Mouse (Mus musculus): ENCODE measurements at regions not wholly inside any gene's neighbourhood (a gene's known extent, or its start where the extent isn't known, plus 50 kb on each side); places are given as distances from the start of the nearest gene placed in this dataset.

DNA sequence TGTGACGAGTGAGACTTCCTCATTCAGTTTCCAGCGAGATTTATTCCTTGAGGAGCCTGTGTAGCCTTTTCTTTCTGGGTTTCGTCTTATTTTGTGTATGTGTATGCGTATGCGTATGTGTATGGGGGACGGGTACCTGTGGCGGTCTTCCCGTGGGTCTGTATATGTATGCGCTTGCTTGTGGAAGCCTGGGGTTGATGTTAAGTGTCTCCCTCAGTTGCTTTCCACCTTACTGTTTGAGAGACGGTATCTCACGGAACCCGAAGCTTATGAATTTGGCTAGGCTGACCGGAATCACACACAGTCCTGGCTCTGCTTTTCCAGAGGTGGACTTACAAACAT is 87.1 kb downstream of the Ankrd50 start:
- no peak for DNase-seq (ENCODE audit: low spot score)

DNA sequence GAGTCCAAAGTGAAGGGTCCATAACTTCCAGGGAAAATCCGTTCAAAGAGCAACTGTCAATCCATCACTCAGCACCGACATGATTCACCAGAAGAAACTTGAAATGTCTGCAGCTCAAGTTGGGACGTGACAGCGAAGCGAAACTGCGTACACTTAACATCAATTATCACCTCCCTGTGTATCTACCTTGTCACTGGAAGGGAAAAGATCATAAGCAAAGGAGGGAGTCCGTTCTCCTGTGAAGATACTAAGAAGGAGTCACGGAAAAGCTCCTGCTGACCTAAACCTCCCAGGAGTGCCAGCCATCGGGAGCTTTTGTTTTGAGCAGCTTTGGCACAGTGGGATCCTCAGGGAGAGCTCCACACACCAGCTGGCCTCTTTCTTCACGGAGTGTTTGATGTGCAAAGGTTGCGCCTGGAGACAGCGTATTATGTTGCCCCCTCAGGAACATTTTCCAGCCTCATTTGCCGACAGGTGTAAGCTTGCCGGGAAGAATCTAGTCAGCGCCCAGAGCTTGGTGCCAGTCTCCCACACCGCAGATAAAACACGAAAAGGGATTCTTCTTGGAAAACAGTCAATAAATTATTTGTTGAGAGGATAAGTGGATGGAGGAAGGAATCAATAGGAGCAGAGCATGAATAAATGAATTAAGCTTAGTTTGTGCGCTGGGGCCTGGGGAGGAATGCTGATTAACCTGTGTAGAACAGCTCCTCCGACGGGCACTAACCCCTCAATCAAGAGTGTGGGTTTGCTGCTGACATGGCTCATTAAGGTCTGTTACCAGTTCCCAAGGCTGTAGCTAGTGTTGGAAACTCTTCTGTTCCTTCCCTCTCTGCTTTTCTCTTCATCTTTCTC is 87.7 kb downstream of the Ankrd50 start:
- no peak for DNase-seq (ENCODE audit: low spot score)

DNA sequence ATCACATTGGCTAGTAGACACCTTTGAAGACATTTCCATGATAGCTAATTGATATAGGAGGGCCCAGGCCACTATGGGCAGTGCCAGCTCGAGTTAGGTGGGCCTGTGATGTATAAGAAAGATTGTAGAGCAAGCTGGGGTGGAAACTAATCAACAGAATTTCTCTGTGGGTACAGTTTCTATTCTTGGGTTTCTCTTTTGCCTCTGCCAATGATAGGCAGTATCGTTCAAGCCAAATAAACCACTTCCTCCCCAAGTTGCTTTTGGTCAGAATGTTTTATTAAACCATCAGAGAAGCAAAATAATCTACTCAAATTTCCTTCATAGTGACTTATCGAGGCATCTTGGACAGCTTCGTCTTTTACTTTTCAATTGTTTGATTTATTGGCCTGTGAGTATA is 90.3 kb downstream of the Ankrd50 start:
- DNase-seq (ENCODE audit: low spot score) = no peak

DNA sequence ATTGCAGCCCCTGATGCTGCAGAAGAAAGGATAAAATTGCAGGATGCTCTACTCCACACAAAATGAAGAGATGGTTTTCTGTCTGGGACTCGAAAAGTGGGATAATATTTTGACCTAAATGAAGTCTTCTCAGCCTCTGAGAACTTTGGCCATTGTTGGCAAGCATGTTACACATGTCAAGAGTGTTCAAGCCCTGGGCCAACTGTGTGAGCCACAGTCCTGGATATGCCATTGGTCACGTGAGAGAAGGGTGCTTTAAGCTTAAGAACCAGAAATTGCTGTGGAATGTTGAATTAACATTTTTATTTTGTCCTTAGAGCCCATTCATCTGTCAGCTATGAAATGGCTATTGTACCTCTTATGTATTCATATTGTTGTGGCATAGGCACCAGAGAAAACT is 95.0 kb downstream of the Ankrd50 start:
- DNase-seq (ENCODE audit: low spot score) = no peak

DNA sequence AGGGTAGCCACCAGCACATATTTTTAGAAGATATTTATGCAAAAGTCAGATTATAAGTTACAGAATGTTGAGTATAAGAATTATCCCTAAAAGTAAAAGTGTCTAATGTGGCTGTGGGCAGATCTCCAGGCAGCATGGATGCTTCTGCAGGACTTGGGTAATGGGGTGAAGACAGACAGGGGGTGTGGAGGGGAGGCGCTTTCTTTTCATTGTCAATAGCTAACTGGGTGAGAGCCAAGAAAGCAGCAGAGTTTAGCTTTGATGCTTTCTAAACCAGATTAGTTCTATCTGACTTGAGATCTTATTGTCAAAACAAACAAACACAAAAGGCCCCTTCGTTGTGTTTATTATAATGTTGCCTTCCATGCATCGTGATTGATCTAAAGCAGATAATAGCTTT is 95.7 kb downstream of the Ankrd50 start:
- no peak for DNase-seq (ENCODE audit: low spot score)

DNA sequence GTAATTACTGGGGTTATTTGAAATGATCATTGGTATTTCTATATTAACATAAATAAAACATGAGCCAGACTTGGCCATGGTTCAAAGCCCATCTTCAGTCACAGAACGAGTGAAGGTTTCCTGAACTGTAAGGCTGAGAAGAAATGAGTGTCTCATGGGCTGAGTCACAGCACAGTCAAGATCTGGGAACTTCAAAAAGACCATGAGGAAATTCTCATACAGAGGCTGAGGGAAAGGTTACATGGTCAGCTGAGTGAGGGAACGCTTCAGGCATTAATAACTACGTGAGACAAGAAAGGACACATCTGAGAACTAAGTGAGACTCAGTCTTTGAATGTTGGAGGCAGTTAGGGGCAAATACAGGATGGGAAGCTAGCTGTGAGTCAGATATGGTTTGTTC is 101.9 kb downstream of the Ankrd50 start:
- no peak for DNase-seq (ENCODE audit: low spot score)

DNA sequence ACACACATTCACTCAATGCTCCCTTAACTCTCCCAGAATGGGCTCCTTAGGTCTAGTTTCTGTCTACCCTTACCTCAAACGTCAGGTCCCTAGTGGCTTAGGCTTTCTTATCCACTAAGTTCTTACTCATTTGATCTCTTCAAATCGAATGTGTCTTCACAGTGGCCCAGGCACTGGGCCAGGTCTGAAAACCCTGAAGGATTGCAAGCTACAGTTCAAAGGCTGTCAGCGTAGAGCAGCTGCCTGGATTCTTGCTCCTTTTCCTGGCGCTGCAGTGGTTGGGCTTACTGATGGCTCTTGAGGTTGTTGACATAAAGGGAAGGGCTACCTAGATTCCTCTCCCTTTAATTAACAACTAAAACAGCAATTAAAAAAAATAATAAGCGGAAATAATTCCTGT is 103.0 kb downstream of the Ankrd50 start:
- no peak for DNase-seq (ENCODE audit: low spot score)

DNA sequence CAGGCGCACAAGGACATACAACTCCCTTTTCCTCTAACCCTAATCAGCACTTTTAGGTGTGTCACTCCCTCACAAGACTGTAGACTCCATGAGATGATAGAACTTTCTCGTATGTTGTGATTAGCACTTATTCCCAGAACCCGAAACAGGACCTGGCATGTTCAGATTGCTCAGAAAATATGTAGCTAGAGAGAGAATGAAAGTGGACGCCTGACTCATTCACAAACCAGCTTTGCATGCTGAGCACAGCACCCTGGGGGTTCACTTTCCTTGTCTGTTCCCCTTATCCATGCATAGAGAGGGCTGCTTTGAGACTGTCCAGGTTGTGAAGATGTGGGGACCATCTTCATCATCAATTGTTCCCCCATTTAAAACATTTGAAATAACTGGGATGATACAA is 111.0 kb downstream of the Ankrd50 start:
- DNase-seq (ENCODE audit: low spot score) = no peak

DNA sequence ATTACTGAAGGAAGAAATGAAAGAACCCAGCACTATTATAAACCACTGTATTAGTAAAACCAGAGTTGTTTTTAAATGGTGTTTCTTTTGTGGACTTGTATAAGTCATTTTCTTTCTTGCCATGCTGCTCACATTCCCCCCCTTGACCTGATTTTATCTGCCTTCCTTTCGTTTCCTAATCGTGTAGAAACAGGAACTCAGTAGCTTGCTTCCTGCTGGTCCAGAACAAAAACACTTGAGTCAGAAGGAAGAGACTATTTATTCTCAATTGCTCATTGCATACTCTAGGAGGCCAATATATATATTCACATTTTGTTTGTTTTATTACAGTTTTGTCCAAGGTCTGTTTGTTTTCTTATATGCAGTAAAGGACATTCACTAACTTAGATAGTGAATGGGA is 112.9 kb downstream of the Ankrd50 start:
- DNase-seq (ENCODE audit: low spot score) = no peak

DNA sequence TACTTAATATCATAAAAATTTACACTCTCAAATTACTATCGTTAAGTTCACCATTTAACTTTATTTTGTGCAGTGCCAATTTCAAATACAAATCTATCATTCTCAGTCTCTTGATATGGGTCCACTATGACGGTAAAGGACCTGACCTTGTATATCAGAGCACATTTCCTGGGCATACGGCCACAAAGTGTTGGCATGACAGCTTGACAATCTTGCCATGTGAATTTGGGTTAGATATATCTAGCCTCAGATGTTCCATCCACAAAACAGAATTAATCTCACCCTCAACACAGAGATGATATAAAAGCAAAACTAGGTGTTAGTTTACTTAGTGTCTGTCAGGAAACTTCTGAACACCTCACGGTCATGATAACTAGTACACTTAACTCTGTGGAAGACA is 120.8 kb downstream of the Ankrd50 start:
- no peak for DNase-seq (ENCODE audit: low spot score)

DNA sequence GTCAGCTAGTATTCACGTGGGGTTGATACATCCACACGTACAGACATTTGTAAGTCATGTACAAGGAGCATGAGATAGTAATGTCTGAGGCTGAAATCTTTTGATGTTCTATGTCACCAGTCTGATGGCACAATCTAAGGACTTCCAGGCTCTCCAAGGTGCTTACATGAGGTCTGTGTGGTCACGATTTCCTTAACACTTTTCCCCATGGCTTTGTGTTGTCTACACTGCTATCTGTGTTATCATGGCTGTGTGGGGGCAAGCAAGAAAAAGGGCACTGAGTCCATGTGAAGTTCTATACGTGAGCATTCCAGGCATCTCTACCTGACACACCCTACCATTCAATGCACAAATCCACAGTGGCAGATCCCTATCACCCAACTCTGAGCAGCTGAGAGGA is 123.2 kb downstream of the Ankrd50 start:
- no peak for DNase-seq (ENCODE audit: low spot score)

DNA sequence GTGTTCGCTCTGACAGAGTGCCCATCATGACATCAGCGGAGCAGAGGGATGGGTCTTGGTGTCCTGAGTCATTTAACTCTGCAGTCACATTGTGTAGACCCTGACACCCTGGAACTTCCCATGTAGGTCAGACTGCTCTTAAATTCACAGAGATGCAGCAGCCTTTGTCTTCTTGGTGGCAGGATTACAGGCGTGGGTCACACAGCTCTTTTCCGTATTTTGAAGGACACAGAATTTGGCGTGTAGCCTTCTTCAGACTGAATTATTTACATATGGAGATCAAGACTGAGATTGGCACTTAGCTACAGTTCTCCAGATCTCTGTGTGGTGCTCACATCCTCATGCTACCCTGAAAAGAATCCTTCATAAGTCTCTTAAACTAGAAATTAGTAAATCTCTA is 123.7 kb downstream of the Ankrd50 start:
- no peak for DNase-seq (ENCODE audit: low spot score)

DNA sequence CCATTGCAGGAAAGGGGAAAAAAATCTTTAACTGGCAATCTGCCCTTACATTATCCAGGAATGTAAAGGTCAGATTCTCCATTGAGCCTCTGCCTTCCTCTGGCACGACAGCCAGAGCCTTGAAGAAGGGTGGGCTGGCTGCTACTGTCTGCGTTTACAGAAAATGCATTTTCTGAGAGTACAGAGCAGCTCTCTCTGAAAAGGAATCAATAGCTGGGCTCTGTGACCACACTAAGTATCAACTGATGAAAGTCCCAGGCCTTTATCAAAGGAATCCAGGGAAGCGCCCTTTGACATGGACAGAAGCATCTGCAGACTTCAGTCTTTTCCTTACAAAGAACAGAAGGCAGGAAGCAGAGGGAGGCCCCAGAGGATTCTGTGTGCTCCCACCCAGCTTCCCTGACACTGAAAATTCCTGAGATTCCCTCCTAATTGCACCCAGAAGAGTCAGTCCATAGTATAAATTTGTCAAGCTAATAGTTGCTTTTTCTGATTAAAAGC is 124.2 kb downstream of the Ankrd50 start:
- no peak for DNase-seq (ENCODE audit: low spot score)

DNA sequence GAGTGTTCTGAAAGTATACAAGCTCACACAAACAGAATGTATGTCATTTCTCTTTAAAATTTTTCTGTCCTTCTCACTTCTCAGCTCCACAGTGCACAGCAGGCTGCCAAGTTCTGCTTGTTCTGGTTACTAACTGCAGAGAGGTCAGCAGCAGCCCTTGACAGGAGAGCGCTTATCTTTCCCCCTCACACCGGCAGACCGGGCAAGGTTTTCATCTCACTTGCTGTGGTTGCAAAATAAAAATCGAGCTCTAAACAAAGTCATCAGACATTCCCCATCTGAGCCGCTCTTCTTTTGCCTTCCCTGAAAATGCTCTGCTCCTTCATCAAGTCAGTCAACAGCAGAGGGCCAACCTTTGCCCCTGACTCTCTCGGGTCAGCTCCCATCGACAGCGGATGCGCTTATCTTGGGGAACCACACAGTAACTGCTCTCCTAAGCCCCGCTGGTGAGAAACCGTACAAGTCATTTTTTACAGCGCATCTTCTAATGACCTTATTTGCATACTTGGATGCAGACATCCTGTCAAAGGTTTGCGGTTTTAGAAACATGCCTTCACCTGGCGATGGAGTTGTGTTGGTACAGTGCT is 126.6 kb downstream of the Ankrd50 start:
- no peak for DNase-seq (ENCODE audit: low spot score)

DNA sequence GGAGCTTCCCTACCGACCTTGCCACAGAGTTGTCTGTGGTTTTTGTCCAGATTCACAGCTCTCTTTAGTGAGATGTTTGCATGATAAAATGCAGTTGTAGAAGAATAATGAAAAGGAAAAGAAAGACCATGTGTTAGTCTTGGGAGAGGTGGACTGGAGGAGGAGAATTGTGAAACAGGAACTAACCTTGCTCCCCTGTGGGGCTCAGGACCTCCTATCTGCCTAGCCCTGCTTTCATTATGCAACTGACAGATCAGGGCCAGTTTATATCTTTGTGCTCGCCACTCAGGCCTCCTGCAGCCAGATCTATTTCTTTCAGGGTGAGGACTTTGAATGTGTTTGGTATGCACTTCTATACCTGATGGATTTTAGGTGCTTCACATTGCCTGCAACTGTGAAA is 140.4 kb downstream of the Ankrd50 start:
- DNase-seq (ENCODE audit: low spot score) = no peak

DNA sequence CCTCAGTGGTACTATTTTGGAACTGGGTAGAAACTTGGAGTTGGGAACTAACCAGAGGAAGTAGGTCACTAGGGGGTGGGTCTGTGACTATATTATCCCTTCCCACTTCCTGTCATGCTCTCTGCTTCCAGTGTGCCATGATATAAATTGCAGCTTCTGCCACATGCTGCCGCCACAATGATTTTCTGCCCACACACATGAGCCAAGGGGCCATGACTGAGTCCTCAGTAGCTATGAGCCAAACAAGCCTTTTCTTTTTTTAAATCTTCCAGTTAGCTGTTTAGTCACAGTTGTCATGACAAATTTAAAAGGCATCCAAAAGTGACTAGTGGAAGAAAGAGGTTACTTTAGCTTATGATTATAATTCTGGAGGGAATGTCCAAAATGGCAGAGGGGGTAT is 143.0 kb downstream of the Ankrd50 start:
- DNase-seq (ENCODE audit: low spot score) = no peak

DNA sequence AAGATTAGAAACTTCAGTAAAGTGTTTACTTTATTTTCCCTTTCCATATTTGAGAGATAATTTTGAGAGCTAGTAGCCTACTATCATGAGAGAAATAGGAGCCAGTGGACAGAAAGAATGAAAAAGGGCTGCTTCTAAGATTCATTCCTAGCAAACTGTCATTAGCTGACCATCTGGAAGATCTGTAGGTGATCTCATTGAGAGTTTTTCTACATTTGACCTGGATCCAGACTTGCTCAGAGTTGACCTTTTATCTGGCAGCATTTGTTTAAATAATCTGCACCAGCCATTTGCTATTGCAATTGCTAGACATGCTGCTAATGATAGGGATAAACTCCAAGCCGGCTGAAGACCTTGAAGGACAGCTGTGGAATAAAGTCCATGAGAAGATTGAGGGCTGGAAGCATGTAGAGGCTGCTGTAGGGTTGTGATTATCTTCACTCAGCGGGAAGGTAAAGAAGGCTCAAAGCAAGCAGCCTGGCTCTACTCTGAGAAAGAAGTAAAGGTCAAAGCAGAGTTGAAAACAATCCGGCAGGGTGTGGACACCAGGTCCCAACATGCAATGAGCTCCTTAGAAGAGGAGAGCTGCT is 151.2 kb downstream of the Ankrd50 start:
- no peak for DNase-seq (ENCODE audit: low spot score)

DNA sequence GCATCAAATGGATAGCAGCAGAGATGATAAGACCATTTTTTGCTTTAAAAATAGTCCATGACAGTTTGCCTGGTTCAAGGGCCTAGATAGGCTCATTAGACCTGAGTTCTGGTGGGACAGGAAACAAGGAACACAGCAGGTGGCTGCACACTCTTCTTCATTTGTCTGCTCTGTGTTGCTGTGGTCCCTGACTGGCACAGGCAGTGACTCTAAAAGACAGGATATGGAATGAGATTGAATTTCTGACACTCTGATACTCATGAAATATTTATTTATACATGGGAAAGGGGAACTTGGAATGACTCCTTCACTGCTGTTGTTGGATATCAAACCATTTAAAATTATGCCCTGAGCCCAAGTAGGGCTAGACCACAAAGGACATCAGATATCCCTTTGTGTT is 153.5 kb downstream of the Ankrd50 start:
- no peak for DNase-seq (ENCODE audit: low spot score)

DNA sequence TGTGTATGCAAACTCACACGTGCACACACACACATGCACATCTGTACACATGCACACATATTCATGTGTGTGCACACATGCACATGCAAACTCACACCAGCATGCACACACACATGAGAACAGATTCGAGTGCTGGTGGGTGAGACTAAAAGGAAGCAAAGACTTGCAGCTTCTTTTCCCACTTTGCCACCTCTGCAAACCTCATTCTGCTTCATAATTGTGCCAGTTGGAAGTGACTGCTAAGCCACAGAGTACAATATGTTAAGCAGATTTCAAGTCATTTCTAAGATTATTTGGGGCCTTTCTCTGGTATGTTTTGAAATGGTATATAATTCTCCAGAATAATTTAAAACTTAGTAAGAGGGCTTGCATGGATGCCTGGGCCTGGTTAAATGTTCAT is 157.4 kb downstream of the Ankrd50 start:
- no peak for DNase-seq (ENCODE audit: low spot score)

DNA sequence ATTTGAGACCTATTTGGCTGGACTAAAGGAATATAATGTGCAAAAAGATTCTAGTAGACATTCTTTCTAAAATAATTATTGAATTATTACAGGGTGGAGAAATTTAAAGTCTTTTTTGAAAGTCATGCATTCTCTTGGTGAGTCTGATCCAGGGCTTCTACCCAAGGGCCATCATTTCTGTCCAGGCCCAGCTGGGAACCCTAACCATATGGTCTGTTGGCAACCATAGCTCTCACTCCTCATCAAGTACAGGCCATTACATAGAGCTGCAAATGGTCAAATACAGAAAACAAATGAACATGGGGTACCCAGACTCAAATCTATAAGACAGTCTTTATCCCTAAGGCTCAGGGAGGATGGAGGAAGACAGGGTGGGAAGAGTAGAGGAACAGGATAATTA is 158.4 kb downstream of the Ankrd50 start:
- no peak for DNase-seq (ENCODE audit: low spot score)

DNA sequence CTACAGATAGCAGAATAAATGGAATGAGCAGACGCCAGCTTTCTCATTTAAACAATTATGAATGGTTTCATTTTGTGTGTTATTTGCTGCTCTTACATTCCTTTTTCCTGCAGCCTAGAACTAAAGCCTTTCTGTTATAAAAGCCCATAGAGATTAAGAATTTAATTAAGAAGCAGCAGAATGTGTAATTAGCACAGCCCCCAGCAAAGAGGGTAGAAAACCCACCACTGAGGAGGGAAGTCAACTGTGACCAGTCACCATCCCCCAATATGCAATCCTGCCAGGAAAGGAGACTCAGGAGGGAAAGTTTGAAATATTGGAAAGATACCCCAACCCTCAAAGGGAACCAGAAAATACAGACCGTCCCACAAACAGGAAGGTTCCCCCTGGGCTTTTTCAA is 160.0 kb downstream of the Ankrd50 start:
- DNase-seq (ENCODE audit: low spot score) = no peak

DNA sequence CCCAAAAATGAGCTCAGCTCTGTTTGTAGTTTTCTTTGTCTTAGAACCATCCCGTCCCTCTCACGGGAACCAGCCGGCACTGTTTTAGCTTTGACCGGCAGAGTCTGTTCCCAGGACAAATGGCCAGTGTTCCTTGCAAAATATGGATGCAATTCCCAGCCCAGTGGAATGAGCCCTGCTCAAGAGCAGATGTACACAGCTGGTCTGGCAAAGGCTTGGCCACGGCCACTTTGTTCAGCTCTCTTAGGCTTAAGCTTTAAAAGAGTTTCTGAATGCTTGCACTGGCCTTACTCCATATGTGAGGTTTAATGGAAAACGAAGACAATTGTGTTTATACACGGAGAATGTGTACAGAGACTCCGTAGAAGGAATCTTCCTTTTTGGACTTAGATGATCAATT is 162.2 kb downstream of the Ankrd50 start:
- DNase-seq (ENCODE audit: low spot score) = peak; percentile 12

DNA sequence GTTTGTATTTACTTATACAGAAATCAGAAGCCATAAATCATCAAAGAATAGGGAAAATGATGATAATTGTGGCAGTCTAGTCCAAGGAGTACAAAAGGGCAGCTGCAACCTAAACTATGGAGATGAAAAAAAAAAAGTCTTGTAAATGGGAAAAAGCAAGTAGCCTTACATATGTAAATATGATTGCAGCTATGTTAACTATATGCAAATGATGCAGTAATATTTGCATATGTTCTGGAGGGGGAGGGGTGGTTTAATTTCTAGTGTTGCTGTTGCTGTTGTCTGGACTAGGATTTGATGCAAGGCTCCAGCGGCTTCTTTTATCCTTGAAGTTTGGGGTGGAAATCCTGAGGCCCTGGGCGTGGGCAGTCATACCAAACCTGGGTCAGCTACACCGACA is 163.0 kb downstream of the Ankrd50 start:
- no peak for DNase-seq (ENCODE audit: low spot score)

DNA sequence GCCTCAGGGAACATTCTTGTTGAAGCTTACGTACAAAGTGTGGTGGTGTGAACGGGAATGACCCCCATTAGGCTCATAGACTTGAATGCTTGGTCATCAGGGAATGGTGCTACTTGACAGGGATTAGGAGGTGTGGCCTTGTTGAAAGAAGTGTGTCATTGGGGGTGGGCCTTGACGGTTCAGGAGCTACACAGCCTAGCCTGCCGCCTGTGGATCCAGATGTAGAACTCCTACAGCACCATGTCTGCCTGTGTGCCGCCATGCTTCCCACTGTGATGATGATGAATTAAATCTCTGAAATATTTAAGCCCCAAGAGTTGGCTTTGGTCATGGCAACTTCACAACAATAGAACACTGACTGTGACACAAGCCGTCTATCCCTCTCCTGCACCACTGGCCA is 163.6 kb downstream of the Ankrd50 start:
- no peak for DNase-seq (ENCODE audit: low spot score)
